Mouse (Mus musculus) hindbrain, embryonic 13.5 days (tissue): ENCODE data around the gene Pcgf6. TPM values are rescaled to one million over a fixed set of nuclear protein-coding genes. Genes with fewer than 3 reads are reported as not detected.

Experiments used
- ATAC-seq: fragments of 200-750 bp; cut with Nextera tagmentation; 2 replicates; pipeline ENCODE4 v1.8.0; 2017; ENCODE audit warnings: moderate TSS enrichment; ENCODE audit not compliant: low FRiP score
- H3K27ac ChIP-seq: fragments of 300-500 bp; sonication (generic); 2 replicates; pipeline ENCODE4 v1.5.1; 2015; ENCODE audit warnings: inconsistent platforms, mild to moderate bottlenecking, moderate library complexity
- H3K27me3 ChIP-seq: fragments of 300-500 bp; sonication (generic); 2 replicates; pipeline ENCODE4 v1.6.1; 2015; ENCODE audit warnings: mild to moderate bottlenecking, inconsistent platforms
- H3K36me3 ChIP-seq: fragments of 300-500 bp; sonication (generic); 2 replicates; pipeline ENCODE4 v1.6.1; 2015; ENCODE audit warnings: mild to moderate bottlenecking, inconsistent platforms
- H3K4me1 ChIP-seq: fragments of 300-500 bp; sonication (generic); replicated peaks from 2 replicates; pipeline ENCODE4 v1.6.1; 2015; ENCODE audit warnings: inconsistent platforms
- H3K4me2 ChIP-seq: fragments of 300-500 bp; sonication (generic); 2 replicates; pipeline ENCODE4 v1.6.1; 2015; ENCODE audit warnings: inconsistent platforms, mild to moderate bottlenecking, moderate library complexity
- H3K4me3 ChIP-seq: fragments of 300-500 bp; sonication (generic); 2 replicates; pipeline ENCODE4 v1.5.1; 2015; ENCODE audit warnings: mild to moderate bottlenecking, inconsistent platforms
- H3K9ac ChIP-seq: fragments of 300-500 bp; sonication (generic); 2 replicates; pipeline ENCODE4 v1.6.1; 2015; ENCODE audit warnings: mild to moderate bottlenecking, inconsistent platforms
- H3K9me3 ChIP-seq: fragments of 300-500 bp; sonication (generic); 2 replicates; pipeline ENCODE4 v1.6.1; 2016; ENCODE audit warnings: inconsistent platforms
- WGBS: fragments of 180-500 bp; shearing (Covaris S2); methylation state at CpG from one replicate; pipeline ENCODE4 v1.1.7; 2015; 5-methylcytosine and 5-hydroxymethylcytosine counted together
- polyA plus RNA-seq: library from polyadenylated mRNA; unstranded; fragments of >200 nt; fragmentation: Nextera tagmentation; extraction: Ambion mirVana; gene quantifications from 2 replicates; pipeline ENCODE4 v1.2.1, GENCODE M21; 2015

The Pcgf6 gene
- polyA plus RNA-seq, 1 experiment from 2014 or later = 31.2 TPM

DNA sequence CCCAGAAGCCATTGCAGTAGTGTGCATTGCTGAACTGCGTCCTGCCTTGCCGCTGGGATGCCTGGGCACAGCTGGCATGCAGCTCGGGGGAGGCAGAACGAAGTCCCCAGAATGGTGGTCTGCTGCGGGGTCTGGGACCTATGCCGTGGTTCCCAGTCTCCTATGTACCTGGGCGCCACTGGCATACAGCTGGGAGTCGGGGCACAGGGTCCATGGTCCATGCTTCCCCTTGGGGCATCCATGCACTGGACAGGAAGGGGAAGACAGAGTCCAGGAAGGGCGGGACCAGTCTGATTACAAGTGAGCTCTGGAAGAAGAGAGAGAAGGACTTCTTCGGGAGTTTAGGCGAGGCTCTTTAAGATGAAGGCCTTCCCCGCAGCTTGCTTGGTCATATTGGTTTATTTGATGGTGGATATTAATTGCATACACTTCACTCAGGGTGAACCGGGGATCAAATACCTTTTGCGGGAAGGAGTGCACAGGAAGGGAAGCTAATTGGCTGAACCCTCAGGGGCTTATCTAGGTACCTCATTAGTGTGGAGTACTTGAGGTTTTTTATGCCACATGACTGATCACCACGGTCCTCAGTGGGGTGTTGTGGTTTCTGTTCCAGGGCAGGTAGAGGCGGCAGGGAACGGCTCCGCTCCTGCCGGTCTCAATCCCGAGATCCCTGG, 61.1 kb downstream of the Pcgf6 start:
- H3K27ac ChIP-seq = no peak overlapping the region
- H3K9ac ChIP-seq = no peak overlapping the region; the same call in 1 of the 2 replicates
- H3K36me3 ChIP-seq = no peaks in the 10 kb centered on the region
- no peaks in the 10 kb centered on the region for H3K9me3 ChIP-seq
- peaks cover 26% of the 10 kb centered on the region for H3K4me1 ChIP-seq
- no peak overlapping the region for H3K4me2 ChIP-seq
- 78% methylated on average over 20 of the region's 20 CpGs for WGBS
- H3K27me3 ChIP-seq = no peaks in the 10 kb centered on the region
- ATAC-seq = no peak
- no peak overlapping the region for H3K4me3 ChIP-seq

DNA sequence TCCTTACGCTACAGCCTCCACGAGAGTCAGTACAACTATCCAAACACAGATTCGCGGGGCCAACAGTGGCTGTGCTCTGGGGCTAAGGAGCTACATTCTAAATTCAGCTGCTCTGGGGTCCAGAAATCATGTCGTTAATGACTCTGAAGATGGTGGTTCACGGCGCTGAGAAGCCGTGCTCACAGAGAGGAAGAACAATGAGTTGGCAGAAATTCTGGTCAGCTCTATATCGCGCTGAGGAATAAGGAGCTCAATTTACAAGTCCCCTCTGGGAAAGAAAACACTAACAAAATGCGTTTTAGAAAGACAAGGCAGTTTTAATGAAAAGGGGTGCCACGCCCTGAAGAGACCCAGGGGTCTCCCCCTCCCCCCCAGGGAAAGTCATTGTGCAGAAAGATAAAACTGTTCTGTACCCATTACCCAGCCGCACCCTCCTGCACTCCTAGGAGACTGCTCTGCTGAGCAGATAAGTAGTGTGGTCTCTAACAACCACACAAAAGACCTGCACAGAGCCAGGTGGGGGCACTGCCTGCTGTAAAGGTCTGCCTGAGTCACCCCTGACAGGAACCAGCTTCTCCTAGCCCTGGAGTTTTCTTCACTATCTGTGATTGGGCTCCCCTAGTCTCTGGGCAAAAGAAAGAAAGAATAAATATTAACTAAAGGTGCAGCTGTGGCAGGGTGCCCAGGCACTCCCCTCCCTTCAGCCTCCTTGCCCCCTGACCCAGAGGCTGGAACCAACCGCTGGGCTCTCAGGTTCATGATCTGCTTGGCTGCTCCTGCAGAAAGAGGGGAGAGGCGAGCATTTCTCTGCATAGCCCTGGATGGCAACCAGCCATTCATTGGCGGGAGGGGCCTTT, 62.2 kb downstream of the Pcgf6 start:
- Histone ChIP-seq H3K9me3 (no peaks in the 10 kb centered on the region), H3K4me3 (no peak overlapping the region), H3K27ac (no peak overlapping the region), H3K4me2 (no peak overlapping the region), H3K36me3 (no peaks in the 10 kb centered on the region), H3K9ac (no peak overlapping the region), H3K4me1 (peaks cover 26% of the 10 kb centered on the region), H3K27me3 (no peaks in the 10 kb centered on the region)
- ATAC-seq = no peak
- WGBS = 44% methylated on average over 16 of the region's 16 CpGs

DNA sequence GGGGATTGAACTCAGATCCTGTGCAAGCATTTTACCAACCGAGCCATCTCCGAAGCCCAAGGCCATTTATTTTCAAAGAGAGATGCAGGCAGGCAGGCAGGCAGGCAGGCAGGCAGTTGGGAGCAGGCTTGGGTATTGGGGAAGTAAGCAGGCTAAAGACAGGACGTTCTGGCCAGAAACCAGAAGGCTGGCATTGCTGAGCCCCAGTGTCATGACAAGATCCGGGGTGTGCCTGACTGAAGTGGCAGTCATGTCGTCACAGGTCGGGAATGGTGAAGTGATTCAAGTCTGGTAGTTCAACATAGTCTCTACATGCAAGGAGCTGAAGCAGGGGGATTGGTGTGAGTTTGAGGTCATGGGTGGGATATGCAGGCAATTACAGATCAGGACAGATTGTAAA, 63.1 kb downstream of the Pcgf6 start:
- Histone ChIP-seq H3K4me3 (no peak overlapping the region), H3K27ac (no peak overlapping the region), H3K9ac (no peak overlapping the region), H3K4me2 (no peak overlapping the region), H3K4me1 (peaks cover 26% of the 10 kb centered on the region), H3K27me3 (no peaks in the 10 kb centered on the region), H3K9me3 (no peaks in the 10 kb centered on the region), H3K36me3 (no peaks in the 10 kb centered on the region)
- no peak for ATAC-seq
- 84% methylated on average over 6 of the region's 6 CpGs for WGBS

DNA sequence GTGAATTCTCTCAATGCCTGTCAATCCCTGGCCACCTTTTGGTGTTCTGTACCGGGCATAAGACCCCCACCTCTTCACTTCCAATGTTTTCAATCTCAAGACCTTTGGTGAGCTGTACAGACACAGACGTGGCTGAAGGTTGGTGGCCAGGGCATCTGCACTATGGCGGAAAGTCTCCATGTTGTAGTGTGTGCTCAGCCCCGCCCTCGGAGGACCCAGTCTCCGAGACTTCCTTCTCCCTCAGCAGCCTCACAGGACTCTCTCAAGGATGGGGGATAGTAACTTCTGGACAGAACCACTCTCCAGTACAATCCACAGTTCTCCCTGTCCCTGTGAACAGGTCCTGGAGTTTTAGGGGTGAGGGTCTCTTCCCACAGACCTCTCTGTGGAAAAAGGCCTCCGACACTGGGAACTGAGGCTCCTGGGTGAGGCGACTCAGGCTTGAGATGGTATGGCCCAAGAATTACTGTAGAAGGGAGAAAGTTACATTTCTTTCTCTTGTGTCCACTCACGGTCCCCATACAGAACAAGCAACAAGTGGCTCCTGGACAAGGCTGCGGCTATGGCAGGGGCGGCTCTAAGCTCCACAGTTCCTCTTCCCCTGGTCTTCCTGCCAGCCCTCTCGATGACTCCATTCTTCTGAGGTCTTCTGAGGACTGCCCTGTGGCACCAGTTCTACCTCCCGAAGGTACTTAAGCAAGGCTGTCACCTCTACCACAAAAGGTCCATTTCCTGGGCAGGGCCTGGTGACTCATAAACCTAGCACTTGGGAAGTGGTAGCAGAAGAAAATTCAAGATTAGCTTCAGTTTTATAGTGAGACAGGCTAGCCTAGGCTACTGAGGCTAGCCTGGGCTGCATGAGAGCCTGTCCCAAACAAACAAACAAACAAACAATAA, 65.7 kb downstream of the Pcgf6 start:
- no peaks in the 10 kb centered on the region for H3K9me3 ChIP-seq
- H3K4me1 ChIP-seq = peaks cover 22% of the 10 kb centered on the region
- H3K4me3 ChIP-seq = no peak overlapping the region
- no peaks in the 10 kb centered on the region for H3K36me3 ChIP-seq
- 90% methylated on average over 13 of the region's 13 CpGs for WGBS
- no peak overlapping the region for H3K27ac ChIP-seq
- ATAC-seq = no peak
- no peak overlapping the region for H3K4me2 ChIP-seq
- H3K9ac ChIP-seq = no peak overlapping the region
- H3K27me3 ChIP-seq = no peaks in the 10 kb centered on the region

DNA sequence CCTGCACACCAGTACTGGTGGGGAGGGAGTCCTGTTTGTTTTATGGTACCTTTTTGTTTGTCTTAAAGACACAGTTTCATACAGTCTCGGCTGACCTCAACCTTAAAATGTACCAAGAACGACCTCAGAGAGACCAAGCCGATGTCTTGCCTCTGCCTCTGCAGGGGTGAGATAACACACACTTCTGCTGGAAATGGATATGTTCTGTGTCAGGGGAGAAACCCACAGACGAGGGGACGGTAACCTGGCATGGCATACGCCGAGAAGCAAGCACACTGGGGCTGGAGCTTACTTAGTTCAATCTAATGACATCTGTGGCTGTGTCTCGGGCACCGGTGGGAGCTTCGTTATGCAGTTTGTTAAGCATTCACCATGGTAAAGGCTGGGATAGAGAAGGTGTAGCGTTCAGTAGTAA, 66.7 kb downstream of the Pcgf6 start:
- no peaks in the 10 kb centered on the region for H3K9me3 ChIP-seq
- H3K4me3 ChIP-seq = no peak overlapping the region
- H3K4me1 ChIP-seq = peaks cover 14% of the 10 kb centered on the region
- H3K27me3 ChIP-seq = no peaks in the 10 kb centered on the region
- H3K4me2 ChIP-seq = no peak overlapping the region
- no peak overlapping the region for H3K27ac ChIP-seq
- ATAC-seq = no peak
- no peaks in the 10 kb centered on the region for H3K36me3 ChIP-seq
- 63% methylated on average over 11 of the region's 11 CpGs for WGBS
- no peak overlapping the region for H3K9ac ChIP-seq

Other genes with a start within 250 kb of the Pcgf6 start
- gene Ina, start 36.2 kb downstream of the Pcgf6 start, polyA plus RNA-seq = 684 and 706 TPM in 2 replicates
- 93.2 and 98.1 TPM in 2 replicates for gene Nt5c2, start 35.8 kb downstream of the Pcgf6 start, polyA plus RNA-seq
- gene Taf5, start 16.8 kb upstream of the Pcgf6 start, polyA plus RNA-seq = 6.0 and 6.9 TPM in 2 replicates
- 1,588 and 1,676 TPM in 2 replicates for gene Usmg5, start 39.7 kb upstream of the Pcgf6 start, polyA plus RNA-seq
- gene Pdcd11, start 39.9 kb upstream of the Pcgf6 start, polyA plus RNA-seq = 6.7 and 7.3 TPM in 2 replicates
- gene Calhm2, start 87.4 kb upstream of the Pcgf6 start, polyA plus RNA-seq = 1.3 and 1.6 TPM in 2 replicates
- gene Calhm1, start 93.3 kb upstream of the Pcgf6 start, polyA plus RNA-seq = not detected in 2 replicates
- not detected in 2 replicates for gene Calhm3, start 106.9 kb upstream of the Pcgf6 start, polyA plus RNA-seq
- 6.8 and 7.2 TPM in 2 replicates for gene Neurl1a, start 127.9 kb upstream of the Pcgf6 start, polyA plus RNA-seq